Mouse (Mus musculus): Measurements from ENCODE around the gene Fbn1.

The Fbn1 gene

DNA sequence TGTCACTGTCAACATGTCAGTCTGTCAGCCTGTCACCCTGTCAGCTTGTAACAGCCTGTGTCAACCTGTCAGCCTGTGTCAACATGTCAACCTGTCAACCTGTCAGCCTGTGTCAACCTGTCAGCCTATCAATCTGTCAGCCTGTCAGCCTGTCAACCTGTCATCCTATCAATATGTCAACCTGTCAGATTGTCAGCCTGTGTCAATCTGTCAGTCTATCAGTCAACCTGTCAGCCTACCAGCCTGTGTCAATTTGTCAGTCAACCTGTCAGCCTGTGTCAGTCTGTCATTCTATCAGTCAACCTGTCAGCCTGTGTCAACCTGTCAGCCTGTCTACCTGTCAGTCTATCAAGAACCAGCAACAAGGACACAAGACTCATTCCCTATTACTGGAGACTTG, 6.3 kb downstream of the Fbn1 start:
- DNase-seq (ENCODE audit: extremely low read depth, low read depth, low spot score): no peak

DNA sequence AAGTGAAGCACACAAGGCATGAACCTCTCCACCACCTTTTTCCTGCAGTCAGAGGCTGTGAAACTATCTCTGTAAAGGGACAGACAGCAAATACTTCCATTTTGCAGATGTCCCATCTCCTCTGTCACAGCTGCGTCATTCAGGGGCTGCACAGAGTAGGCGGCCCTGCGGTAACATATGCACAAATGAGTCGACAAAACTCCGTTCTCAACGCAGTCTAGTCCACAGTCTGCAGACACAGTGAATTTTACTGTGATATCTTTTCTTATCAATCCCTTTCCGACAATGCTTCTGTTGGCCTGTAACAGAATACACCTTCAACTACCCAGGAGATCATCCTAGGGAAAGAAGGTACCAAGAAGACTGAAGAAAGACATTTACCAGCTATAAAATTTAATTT, 9.6 kb downstream of the Fbn1 start:
- DNase-seq (ENCODE audit: extremely low read depth, low read depth, low spot score): no peak

DNA sequence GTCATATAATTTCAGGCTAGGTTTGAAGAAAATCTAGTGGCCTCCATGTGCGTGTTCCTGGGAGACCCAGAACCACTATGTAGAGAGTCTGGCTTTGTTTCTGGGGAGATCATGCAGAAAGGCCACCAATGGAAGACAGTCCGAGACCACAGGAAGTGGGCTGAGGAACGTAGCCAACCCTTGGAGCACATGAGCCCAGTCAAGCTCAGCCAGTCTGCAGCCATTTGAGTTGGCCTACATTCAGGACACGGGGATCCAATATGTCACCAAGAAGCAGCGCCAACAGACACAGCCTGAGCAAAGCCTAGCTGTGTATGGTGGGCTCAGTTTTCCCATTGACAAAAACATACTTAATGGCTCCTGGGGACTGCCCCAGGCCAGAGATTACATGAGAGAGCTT, 11.1 kb downstream of the Fbn1 start:
- no peak for DNase-seq (ENCODE audit: extremely low read depth, low read depth, low spot score)

DNA sequence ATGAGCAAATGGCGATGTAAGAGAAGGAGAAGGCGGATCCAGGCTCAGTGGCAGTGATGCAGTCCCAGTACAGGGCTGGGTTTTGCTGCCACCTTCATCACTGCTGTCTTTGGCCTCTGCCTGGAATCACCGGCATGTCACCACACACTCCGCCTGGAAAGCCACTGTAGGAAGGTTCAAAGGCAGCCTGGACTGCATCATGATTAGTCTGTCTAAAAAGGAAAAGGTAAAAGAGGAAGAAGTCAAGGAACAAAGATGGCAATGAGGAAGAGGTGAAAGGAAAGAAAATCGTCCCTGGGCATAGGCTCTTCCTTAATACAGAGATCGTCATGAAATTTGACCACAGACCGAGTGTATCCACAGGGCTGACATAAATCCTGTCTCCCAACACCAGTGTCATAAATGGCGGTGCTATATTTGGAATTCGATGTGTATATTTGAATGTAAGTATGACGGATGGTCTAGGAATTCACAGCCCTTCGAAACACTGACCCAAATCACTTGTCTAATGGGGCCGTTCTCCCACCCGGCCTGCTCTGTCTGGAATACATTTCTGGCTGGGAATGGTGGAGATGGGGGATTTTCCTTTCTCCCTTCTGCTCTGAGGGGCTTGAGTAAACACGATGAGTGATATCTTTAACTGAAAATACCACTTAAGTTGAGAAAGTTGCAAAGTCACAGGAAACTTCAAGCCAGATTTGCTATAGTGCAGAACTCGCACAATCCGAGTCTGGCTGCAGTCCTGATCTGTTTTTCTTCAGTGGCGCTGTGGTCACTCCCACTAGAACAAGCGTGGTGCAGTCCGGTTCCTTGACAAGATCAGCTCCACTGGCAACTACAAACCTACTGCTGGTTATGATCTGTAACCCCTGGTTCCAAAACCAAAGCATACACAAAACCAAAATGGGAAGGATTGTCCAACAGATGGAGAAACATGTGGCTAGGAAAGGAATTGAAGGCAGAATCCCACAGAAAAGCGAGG, 12.7 kb downstream of the Fbn1 start:
- no peak for DNase-seq (ENCODE audit: extremely low read depth, low read depth, low spot score)

DNA sequence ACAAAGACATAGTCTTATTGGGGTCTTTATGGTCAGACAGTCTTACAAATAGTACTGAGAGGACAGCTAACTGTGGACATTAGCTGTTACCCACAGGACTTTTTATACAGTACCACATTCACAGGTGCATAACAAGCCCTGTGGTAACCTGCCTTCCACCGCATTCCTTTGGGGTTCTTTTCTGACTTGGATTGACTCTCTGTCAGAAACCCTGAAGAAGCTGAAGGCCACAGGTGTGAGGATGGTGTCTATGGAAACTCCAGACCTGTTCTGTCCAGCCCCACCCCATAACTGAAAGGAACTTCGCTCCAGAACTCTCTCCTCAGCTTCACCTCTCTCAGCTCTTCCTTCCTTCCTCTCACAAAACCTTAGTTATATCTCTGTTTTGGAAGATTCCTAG, 13.5 kb downstream of the Fbn1 start:
- no peak for DNase-seq (ENCODE audit: extremely low read depth, low read depth, low spot score)

DNA sequence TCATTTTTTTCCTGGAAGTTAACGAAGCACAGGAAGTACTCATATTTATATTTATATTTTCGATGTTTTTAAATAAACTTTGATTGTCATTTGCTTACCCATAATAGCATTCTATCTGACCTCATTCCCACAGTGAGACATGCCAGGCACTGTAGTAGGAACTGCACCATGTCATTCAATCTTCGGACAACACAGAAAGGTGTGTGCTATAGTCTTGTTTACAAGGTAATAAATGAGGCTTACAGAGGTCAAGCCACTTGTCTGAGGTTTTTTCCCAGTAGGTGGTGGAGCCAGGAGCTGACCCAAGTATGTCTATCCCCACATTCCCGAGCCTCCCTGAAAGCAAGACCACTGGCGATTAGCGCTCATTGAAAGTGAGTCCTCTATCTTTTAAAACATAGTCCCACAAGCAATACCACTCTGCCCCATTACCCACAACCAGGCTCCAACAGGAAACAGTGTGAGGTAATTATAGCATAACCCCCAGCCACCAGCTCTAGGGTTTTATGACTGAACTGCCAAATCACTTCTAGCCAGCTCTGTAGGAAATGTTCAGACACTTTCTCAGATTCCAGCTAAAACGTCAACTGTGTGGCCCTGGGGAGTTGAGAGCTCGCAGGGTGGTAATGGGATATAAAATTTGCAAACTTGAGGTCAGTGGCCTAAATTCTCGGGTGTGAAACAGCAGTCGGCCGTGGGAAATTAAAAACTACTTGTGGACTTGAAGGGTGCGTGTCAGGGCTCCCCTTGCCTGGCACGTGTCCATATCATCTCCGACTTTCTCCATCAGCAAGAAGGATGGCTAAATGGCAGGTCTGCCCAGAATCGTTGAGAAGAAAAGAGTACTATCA, 15.5 kb downstream of the Fbn1 start:
- DNase-seq (ENCODE audit: extremely low read depth, low read depth, low spot score): no peak

DNA sequence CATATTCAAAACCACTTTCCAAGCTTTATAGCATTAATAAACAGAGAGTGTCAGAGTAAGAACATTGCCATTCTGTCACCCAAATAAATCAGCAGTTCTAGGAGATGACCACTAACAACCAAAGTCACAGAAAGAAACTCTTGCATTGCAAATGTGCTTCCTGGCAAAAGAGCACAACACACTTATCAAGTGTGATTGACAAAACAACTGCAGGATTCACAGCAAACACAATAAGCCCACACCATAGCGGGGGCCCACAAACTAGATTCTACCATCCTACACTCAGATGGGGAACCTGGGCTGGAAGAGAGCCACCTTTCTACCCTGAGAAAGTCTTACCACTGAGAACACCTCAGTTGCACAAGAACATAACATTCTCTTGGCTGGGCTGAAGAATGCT, 17.8 kb downstream of the Fbn1 start:
- no peak for DNase-seq (ENCODE audit: extremely low read depth, low read depth, low spot score)

DNA sequence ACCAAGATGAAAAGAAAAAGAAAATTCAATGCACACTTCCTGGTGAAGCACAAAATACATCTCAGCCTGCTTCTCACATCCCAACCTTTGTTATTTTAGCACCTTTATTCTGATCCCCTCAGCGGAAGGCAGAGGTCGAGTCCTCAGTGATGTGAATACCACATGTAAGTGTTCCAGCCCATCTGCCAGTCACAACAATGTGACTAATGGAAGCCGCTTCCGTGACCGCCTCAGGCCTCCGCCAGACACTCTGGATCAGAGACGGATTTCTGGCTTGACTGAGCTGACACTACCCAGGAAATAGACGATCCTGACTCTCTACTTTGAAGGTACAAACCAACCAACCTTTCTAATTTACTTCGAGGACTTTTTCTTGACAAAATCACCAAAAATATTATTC, 22.9 kb downstream of the Fbn1 start:
- no peak for DNase-seq (ENCODE audit: extremely low read depth, low read depth, low spot score)

DNA sequence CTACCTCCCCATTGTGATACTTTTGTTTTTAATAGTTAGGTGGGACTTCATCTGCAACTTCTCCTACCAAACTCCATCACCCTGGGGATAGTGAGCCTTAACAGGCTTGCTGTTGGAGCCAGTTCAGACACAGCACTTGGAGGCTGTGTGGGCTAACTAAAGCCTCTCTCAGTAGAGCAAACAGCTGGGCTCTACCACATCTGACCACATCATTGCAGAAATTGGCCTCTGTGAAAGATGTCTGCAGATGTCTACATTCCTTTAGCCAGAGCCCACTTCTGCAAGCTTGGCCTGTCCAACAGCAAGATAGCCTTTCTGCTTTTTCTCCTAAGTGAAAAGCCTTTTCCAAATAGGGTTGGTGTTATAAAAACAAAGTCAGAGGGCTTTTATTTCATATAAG, 23.6 kb downstream of the Fbn1 start:
- no peak for DNase-seq (ENCODE audit: extremely low read depth, low read depth, low spot score)

DNA sequence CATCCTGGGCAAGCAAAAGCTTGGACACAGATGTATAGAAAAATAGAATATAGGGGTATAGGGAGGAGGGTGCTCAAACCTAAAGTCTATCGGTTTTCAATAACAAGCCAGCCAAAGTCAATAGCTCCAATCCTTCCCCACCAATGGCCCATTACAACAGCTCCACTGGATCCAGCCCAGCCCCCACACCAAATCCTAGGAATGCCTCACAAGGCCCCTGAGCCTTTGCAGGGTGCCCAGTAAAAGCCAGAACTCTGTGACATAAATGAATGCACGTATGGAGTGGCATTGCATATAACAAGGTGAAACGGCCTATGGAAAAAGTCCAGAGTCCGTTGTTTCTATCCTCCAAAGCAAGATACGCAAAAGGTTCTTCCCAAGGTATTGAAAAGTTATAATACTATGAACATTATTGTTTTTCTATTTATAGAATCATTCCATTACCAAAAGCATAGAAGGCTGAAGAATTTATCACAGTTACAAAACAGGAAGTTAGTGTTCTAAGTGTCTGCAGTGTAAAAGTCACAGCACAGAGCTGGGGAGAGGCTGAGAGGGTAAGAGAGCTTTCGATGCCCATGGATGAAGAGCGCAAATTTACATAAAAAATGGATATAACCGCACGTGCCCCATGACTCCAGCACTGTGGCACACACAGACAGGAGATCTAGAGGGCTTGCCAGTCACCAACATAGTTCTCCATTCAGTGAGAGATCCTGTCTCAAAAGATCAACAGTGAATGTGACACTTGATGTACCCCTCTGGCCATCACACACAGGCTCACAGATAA, 26.1 kb downstream of the Fbn1 start:
- no peak for DNase-seq (ENCODE audit: extremely low read depth, low read depth, low spot score)

DNA sequence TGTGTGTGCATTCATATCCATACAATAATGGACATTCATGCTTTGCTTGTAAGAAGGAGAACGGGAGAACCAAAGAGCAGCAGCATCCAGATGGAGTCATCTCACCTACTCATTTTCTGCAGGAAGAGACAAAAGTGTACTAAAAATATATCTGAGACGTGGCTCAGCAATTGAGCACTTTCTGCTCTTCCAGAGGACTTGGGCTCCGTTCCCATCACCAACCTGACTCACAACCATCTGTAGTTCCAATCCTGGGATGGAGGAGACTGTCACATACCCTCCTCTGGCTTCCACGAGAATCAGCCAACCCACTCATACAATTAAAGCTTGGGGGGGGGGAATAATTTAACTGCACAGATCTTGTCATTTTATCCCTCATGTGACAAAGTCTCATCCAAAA, 26.7 kb downstream of the Fbn1 start:
- DNase-seq (ENCODE audit: extremely low read depth, low read depth, low spot score): no peak

DNA sequence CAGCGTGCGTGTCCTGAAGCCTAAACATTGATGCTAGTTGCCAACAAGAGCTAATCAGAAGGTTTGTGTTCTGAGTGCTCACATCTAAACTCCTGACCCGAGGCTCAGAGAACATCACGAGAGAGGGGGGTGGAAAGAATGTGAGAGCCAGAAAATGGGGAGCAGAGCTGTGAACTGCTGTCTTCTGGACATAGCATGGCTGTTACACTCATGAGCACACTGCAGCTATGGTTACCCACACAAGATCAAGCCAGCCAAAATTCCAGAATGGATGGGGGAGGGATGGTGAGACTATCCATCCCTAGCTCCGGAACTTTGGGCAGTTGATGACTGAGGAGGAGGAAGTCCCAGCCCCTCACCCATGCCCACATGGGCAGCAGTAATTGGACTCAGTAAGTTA, 27.7 kb downstream of the Fbn1 start:
- no peak for DNase-seq (ENCODE audit: extremely low read depth, low read depth, low spot score)

DNA sequence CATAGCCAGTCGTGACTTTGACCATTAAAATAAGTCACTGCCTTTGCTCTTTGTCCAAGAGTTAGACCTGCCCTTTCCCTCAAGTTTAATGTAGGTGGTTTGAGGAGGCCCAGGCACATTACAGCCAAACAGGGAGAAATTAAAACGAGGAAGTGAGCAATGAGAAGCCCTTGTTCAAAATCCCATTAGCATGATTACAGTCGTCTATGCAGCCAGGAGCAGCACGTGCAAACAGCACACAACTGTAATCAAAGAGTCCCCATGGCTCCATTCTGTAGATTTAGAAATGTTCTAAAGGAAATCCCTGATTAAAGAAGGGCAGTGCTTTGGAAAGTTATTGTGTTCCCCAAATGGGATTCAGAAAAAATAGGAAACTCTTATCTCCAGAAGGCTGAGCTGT, 29.1 kb downstream of the Fbn1 start:
- no peak for DNase-seq (ENCODE audit: extremely low read depth, low read depth, low spot score)

DNA sequence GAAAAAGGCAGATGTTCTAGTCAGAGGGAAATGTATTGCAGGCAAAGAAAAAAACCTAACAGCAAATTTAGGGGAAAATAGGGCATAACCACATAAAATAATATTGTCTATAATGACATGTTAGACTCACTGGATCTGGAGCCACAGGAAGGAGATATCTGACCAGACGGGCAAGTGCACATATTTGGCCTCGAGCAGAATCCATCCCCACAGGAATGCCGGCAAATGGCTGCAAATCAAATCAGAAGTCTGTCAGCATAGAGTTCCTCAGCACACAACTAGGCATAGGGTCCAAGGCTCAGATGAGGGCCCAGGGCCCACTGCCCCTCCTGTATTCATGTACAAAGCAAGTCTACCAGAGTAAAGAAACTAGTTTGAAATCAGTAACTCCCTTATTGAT, 30.4 kb downstream of the Fbn1 start:
- DNase-seq (ENCODE audit: extremely low read depth, low read depth, low spot score): no peak

DNA sequence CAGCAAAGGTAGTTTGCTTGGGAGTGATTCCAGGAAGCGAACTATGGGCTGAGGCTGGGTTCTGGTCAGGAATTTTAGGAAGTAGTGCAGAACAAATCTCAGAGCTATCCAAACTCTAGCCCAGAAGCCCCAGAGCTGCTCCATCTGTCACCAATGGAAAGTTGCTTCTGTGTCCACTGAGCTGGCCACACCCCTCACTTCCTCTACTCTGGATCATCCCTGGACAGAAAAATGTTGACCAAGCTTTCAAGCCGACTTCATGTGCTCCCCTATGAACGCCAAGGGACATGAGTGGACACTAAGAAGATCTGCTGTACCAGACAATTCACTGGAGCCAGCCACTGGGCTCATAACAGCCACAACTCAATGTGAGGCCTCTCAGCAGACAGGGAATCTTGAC, 31.6 kb downstream of the Fbn1 start:
- DNase-seq (ENCODE audit: extremely low read depth, low read depth, low spot score): no peak

DNA sequence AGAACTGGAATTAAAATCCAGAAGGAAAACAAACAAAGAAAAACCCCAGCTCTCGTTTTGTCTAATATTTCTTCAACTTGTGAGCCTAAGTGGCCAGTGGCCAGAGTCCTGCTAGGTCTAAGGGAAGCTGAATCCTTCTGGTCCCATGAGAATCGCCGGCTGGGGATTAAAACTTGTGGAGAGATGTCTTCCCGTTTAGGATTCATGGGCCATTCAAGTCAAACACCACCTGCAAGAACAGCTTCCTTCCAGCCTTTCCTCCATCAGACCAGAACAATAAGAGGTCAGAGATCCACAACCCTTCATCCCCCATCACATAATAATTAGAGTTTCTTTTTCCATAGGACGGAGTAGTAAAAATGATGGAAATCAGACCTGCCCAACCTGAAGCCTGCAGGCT, 33.1 kb downstream of the Fbn1 start:
- DNase-seq (ENCODE audit: extremely low read depth, low read depth, low spot score): no peak

DNA sequence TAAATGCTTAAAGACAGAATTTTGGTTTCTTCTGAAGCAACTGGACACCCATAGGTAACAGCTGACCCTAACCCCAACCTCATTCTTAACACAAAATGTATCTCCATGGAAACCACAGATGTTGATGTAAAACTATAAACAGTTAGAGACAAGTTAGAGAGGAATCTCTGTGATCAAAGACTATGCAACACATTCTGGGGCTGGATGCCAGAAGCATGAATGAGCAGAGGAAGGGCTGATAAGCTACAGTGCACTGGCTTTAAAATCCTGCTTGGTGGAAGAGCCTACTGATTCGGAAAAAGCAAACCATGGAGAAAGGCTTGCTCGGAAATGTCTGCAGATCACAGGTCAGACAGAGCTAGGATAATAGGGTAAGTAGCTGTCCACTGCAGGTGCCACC, 34.6 kb downstream of the Fbn1 start:
- DNase-seq (ENCODE audit: extremely low read depth, low read depth, low spot score): no peak

DNA sequence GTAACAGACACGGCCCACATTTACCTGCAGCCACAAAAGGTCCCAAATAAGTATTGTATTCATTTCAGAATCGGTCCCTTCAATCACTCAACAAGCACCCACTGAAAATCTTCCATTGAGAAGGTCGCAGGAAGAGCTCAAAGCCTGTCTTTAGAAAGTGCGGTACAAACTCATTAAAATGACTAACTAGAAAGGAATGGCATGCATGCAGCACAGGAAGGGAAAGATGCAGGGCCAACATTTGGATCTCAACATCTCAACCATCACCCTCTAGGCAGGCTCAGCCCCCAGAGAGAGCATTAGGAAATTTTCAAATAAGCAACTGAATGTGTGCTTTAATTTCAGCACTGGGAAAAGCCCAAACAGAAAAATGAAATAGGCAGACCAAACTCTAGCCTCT, 36.1 kb downstream of the Fbn1 start:
- no peak for DNase-seq (ENCODE audit: extremely low read depth, low read depth, low spot score)

DNA sequence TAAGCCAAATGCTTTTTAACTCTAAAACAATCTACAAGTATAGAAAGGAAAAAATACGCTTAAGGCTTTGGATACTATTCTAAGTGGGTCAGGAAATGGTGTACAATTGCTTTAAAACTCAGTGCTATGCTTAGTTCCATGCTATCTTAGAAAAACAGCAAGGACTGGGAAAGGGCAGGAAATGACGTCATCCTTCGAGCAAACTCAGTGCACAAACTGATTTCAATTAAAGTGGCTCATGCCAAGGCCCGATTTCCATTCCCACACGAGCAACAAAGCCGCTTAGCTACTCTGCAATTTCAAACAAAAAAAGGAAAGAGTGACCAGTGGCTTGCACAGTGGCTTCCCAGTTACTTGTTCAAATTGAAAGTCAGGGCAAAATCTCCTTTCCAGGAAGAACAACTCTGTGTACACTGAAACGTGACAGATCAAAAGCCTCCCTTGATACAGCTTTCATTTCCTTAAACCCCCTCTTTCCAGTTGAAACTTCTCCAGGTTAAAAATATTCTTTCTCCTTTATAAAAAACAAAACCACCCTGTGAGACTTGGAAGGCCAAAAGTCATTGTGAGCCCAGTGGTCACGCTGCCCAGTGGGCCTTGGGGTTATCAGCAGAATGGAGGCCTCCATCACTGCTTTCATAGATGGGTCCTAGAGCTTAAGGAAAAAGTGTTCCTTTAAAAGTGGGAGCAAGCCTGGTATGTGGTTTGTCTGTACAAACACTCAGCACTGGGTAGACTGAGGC, 37.1 kb downstream of the Fbn1 start:
- no peak for DNase-seq (ENCODE audit: extremely low read depth, low read depth, low spot score)

DNA sequence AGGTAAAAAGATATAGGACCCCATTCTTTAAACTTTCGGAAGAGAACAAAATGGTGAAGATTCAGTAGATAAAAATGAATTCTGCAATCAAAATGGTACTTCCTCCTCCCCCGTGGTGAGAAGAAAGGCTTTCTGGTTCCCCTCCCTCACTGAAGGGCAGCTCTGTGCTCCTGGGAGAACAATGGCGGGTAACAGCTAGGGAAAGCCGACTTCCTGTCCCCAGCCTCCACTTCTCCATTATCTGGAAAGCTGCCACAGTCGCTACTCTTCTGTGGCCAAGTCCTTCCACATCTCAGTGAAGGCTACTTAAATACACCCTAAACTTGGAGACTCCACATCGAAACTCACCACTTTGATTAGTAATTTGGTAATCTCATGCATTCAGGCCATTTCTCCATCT, 43.8 kb downstream of the Fbn1 start:
- no peak for DNase-seq (ENCODE audit: extremely low read depth, low read depth, low spot score)

DNA sequence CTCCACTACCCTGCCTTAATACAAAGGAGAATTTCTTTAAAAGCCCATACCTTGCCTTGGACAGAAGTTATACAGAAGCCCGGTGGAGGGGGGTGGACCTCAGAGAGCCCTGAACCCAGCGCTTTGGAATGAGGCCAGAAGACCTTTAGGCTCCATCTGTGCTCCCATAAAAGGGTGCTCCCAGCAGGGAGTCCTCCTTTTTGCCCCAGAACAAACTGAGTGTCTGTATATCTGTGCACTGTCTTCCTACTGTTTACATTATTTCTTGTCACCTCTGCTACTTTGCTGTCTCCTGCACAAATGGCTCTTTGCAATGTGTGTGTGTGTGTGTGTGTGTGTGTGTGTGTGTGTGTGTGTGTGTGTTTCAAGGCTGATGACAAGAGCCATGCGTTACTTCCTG, 48.7 kb downstream of the Fbn1 start:
- DNase-seq (ENCODE audit: extremely low read depth, low read depth, low spot score): no peak
